Mouse (Mus musculus): ENCODE measurements around the gene Olfr437. TPM values are rescaled to one million over a fixed set of nuclear protein-coding genes. Genes with fewer than 3 reads are reported as not detected.
"Not testable (repeated sequence)": the region's sequence is repeated elsewhere in the genome, so short reads cannot be mapped to it uniquely, and the experiment has no call there.

Gene Olfr437
- total RNA-seq (2021) = not detected
- long read RNA-seq, experiment 1 = 0 reads
- long read RNA-seq, experiment 2 = 0 reads

DNA sequence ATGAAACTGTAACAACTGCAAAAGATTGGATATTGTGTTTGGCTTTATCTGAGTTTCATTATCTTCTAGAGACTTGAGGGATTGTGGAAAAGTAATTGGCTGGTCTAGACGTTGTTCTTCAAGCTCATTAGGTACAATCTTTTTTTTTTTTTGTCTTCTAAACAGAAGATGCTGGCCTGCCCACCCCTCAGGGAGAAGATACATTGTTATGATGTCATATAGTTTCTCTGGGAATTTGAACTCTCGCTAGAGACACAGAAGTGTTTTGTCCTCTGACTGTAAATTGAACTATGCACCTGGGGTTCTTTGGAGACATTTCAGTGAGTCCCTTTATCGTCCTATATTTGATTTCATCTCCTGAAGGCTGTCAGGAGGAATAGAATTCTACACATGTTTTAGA lies at the start of gene Olfr437:
Gene Olfr437, plus strand, starts transcription at position 301 of the 400 bp plus-strand sequence.
- no peak for DNase-seq
- intact Hi-C loops (cut with DNase I; ENCODE audit: low total_unique reads) = no loop called here

DNA sequence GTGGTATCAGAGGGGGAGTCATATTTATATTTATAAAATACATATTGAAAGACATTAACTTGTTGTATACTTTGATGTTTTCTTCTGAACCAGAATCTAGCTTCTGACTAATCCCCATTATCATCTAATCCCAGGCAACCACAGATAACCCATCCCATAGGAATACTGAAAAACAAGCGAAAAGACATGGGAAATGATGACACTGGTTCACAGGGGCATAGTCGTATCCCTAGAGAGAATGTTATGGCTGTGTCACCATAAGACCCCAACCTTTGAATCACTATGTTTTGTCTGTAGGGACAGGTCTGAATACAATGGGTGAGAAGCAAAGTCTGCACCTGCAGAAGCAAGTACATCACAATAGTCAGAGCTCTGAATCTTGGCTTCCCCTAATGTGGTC lies 16.8 kb upstream of the Olfr437 start, which contains the start of gene Olfr237-ps1:
Gene Olfr237-ps1, plus strand, starts transcription at position 301 of the 400 bp plus-strand sequence.
- intact Hi-C loops (cut with DNase I; ENCODE audit: low total_unique reads); DNase-seq: not testable (repeated sequence)

DNA sequence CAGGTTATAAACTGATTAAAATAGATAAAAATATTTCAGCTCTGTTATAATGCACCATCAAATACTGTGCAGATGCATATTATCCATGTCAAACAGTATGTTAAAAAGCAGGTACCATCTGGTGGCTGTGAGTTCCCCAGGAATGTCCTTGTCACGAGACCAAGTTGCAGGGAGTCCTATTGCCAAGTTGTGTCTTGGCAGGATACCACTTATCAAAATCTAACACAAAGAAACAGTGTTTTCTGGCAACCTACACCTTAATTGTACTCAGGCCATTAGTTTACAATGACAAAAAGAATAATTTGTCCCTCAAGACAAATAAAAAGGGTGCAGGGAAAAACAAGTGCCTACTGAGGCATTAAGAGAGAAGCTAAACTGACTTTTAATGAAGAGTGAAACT lies 3.6 kb upstream of the Olfr437 start:
- DNase-seq = no peak

DNA sequence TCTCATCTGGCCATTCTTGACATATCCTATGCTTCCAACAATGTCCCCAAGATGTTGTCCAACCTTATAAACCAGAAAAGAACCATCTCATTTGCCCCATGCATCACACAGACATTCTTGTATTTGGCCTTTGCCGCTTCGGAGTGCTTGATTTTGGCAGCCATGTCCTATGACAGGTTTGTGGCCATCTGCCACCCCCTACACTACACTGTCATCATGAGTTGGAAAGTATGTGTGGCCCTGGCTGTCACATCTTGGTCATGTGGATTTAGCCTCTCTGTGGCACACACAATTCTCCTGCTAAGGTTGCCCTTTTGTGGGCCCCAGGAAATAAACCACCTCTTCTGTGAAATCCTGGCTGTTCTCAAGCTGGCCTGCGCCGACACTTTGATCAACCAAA lies 4.2 kb downstream of the Olfr437 start:
- DNase-seq = no peak
- intact Hi-C loops (cut with DNase I; ENCODE audit: low total_unique reads) = no loop called here

More for the DNA sequence above, 3.6 kb upstream of the Olfr437 start:
- intact Hi-C loops (cut with DNase I; ENCODE audit: low total_unique reads) = no loop called here

DNA sequence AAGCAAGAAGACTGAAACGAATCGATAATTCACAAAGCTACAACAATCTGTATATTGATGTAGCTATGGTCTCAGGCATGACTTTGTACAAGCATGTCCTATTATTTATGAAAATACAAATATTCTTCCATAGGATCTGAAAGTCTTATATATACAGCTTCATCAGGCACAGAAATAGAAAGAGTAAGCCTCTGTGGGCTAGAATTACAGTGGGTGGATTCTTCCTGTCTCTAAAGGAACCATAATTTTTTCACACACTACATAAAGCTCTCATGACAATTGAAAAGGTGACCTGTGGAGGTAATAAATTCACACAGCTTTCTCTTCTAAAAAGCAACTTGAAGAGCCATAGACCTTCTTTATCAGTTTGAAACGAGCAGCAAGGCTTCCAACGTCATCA lies 8.8 kb downstream of the Olfr437 start, which contains the start of gene Olfr13:
Gene Olfr13, plus strand, starts transcription at position 301 of the 400 bp plus-strand sequence.
- DNase-seq = no peak
- intact Hi-C loops (cut with DNase I; ENCODE audit: low total_unique reads) = no loop called here

DNA sequence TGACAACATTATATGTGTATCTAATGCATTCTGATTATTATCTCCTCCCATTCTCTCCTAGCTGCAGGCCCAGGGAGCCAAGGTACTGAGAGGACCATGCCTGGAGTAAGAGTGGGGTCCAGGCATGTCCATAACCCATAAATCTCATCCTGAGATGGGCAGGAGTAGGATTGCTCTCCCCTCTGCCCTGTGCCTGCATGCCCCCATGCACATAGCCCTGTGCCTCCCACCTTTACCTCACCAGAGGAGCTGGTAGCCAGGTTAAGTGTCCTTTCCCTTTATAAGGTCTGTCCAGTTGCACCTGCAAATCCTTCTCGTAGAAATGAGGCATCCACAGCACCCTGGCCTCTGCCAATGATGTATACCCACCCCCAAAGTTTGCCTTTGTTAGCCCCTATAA lies 15.0 kb downstream of the Olfr437 start:
- DNase-seq = no peak
- intact Hi-C loops (cut with DNase I; ENCODE audit: low total_unique reads) = no loop called here

DNA sequence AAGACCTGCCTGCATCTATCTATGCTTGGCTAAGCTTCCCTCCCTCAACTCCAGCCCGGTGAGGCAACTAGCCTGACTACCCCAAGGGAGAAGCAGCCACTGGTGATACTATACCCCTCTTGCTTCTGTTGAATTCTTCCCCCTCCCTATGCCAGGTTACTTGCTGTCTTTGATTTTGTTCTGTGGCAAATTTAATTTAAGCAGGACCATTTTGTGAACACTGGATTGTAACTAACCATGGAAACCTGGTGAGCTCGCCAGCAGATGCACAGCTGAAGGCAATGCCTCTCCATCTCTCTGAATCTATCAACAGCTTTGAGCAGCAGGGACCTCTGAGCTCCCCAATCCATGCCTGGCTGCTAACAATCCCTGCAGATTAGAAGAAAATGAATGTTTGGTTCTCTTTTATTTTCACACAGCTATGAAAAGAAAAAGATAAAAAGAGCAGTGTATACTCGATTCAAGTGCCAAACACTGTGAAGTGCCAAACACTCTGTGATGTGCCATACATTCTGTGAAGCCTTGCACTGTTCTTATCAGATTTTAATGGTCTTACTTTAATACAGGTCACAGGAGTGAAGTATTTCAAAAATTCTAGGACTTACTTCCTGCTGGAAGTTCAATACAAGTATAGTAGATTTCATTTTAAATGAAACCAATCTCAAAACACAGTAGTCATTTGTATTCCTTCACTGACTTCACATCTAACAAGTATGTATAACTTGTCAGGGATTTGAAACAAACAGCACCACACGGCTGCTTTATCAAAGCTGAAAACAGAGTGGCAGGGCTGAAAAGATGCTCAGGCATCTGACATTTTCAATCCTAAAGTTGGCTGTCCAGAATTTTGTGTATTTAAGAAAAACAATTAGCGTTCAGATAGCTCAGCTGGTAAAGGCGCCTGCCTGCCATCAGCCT lies 15.8 kb downstream of the Olfr437 start:
- no peak for DNase-seq
- intact Hi-C loops (cut with DNase I; ENCODE audit: low total_unique reads) = no loop called here

DNA sequence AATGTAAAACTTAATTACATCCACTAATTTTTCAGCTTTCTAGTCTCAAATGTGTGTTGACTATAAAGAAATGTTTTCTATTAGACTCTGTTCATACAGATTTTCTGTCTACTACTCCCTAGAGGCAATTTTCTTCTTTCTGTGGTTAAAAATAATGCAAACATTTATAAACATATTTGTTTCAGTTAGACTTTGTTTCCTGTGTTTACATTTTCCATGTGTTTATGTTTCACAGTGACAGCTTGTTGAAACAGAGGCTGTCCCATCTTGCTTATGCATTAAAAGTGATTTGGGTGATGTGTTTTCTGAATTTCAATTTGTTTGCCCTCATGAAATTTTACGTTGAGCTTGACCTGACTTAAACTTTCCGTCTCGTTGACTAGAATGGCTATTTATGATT lies 27.9 kb downstream of the Olfr437 start:
- intact Hi-C loops (cut with DNase I; ENCODE audit: low total_unique reads) = no loop called here

DNA sequence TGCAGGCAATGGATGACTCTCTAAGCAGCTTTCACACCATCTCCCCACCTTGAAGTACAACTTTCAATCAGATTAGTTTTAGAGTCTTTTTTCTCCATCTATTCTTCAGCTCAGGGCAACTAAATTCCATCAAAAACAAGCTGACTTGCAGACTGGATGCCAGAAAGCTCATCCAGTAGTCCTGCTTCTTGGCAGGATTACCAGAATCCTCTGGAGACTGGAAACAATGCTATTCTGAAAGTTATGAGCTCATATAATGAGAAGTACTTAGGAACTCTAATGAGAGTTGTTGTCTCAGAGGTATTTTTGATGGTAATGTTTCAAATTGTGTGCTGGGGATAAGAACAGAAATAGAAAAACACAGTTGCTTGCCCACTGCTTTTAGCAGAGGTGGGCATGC lies 33.7 kb downstream of the Olfr437 start, which contains the start of gene Olfr435:
Gene Olfr435, plus strand, starts transcription at position 366 of the 400 bp plus-strand sequence.
- intact Hi-C loops (cut with DNase I; ENCODE audit: low total_unique reads) = no loop called here
- no peak for DNase-seq

More for the DNA sequence above, 27.9 kb downstream of the Olfr437 start:
- no peak for DNase-seq

DNA sequence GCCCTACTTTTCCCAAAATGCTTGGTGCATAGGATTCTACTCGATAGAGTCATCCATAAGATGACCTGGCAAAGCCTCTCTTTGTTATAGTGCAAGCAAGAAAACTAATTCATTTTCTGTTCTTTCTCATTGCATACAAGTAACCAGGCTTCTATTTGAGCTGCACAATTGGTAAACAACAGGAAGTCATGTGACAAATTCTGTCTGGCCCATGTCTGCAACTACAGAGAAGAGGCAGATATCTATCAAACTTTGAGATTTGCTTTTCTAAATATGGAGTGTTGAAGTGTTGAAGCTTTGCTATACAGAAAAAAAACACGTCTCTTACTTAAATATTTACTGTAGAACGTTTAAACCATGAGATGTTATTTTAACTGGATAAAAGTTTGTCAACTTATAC lies 35.0 kb downstream of the Olfr437 start:
- no peak for DNase-seq
- intact Hi-C loops (cut with DNase I; ENCODE audit: low total_unique reads) = no loop called here

DNA sequence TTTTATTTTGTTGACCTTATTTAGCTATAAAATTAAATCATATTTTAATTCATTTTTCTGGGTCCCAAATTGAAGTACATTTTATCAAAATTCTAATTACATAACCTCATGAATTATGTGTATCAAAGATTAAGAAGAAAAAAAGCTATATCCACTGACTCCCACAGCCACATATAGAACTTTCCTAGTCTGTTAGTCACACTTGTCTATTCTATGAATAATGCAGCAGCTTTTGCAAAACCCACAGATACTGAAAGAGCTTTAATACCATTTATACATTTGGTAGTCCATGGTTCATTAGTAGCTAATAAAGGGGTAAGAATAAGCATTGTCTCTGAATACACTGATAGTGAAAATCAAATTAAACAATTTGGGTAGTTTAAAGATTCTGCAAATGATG lies 39.7 kb downstream of the Olfr437 start:
- DNase-seq = no peak
- intact Hi-C loops (cut with DNase I; ENCODE audit: low total_unique reads) = no loop called here

DNA sequence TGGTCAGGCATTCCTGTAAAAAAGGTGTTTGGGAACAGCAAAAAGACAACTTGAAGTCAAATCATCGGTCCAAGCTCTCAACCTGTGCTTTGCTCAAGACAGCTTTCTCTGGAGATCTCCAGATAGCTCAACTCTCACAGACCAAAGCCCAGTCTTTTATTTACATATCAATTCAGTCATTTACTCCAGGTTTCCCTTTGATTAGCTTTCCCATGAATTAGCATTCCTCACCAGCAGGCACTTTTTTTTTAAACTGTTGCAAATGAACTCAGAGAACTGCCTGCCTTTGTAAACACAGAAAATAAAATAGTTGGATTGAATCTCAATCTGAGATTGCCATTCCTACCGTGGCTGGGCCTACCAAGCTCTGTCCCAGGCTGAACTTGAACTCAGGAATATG lies 42.3 kb downstream of the Olfr437 start:
- intact Hi-C loops (cut with DNase I; ENCODE audit: low total_unique reads) = no loop called here
- no peak for DNase-seq

DNA sequence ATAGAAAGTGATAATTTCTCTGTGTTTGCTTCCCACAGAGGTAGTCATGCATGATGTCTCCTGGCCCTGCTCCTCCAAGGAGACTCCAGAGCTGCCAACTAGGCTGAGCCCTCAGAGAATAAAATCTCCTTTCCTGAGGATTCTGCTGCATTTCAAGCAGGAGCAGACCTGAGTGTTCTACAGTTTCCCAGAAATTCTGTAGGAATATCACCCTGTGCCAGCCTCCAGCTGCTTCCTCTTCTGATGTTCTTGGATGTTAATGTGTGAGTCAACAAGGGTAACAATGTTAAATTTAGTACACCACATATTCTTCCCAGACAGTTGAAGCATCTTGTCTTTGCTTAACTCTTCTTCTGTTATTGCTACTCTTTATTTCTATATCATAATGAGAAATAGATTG lies 49.8 kb downstream of the Olfr437 start, which contains the start of gene Olfr434:
Gene Olfr434, plus strand, starts transcription at position 149 of the 400 bp plus-strand sequence.
- DNase-seq; intact Hi-C loops (cut with DNase I; ENCODE audit: low total_unique reads): not testable (repeated sequence)

Other genes with a start within 250 kb of the Olfr437 start
- gene Olfr446, start 241.9 kb upstream of the Olfr437 start, total RNA-seq (2021) = not detected
- not detected for gene Olfr444, start 214.2 kb upstream of the Olfr437 start, total RNA-seq (2021)
- not detected for gene Olfr441, start 56.9 kb upstream of the Olfr437 start, total RNA-seq (2021)
- not detected for gene Olfr237-ps1, start 16.7 kb upstream of the Olfr437 start, total RNA-seq (2021)
- gene Olfr13, start 8.9 kb downstream of the Olfr437 start, total RNA-seq (2021) = not detected
- not detected for gene Olfr435, start 33.9 kb downstream of the Olfr437 start, total RNA-seq (2021)
- not detected for gene Olfr434, start 49.7 kb downstream of the Olfr437 start, total RNA-seq (2021)
- gene Olfr47, start 68.2 kb downstream of the Olfr437 start, total RNA-seq (2021) = not detected
- 1 to 10 TPM; 4.8 to 4.9 TPM for gene Arhgef5, start 102.3 kb downstream of the Olfr437 start, total RNA-seq (2021)
- not detected for gene Nobox, start 146.3 kb downstream of the Olfr437 start, total RNA-seq (2021)